Mouse (Mus musculus) testis, postnatal 10 days (tissue): Measurements from ENCODE around the gene Olfr1181.
"Not testable (repeated sequence)": the region's sequence is repeated elsewhere in the genome, so short reads cannot be mapped to it uniquely, and the experiment has no call there.

Source experiments
- DNase-seq: peaks from one replicate; pipeline ENCODE4 v3.0.0; 2021; ENCODE audit warnings: low spot score

Olfr1181 gene

GRCm38 (mm10) chr2:88426071-88426470 lies at the start of gene Olfr1181:
Gene Olfr1181, minus strand, starts transcription at chr2:88426171.
- DNase-seq = no peak

- DNase-seq = not testable (repeated sequence)
These were observed 28.6 kb upstream of the Olfr1181 start, which contains the start of gene Olfr1183 for GRCm38 (mm10) chr2:88454567-88454966. Gene Olfr1183, plus strand, starts transcription at chr2:88454867.

- no peak for DNase-seq
These were observed 23.1 kb upstream of the Olfr1181 start, which contains the start of gene Gm13757 for GRCm38 (mm10) chr2:88449031-88449430. Gene Gm13757, minus strand, starts transcription at chr2:88449131.

GRCm38 (mm10) chr2:88419051-88419450 lies 6.9 kb downstream of the Olfr1181 start, which contains the start of gene Olfr1180:
Gene Olfr1180, minus strand, starts transcription at chr2:88419151.
- no peak for DNase-seq

- no peak for DNase-seq
These were observed 19.6 kb downstream of the Olfr1181 start, which contains the start of gene Olfr1179 for GRCm38 (mm10) chr2:88406353-88406752. Gene Olfr1179, minus strand, starts transcription at chr2:88406453.

- no peak for DNase-seq
These were observed 39.2 kb downstream of the Olfr1181 start, which contains the start of gene Olfr1178 for GRCm38 (mm10) chr2:88386762-88387161. Gene Olfr1178, plus strand, starts transcription at chr2:88387062.
